9 mouse cellular contexts compared by ENCODE assay signal in the genomic region with DNA sequence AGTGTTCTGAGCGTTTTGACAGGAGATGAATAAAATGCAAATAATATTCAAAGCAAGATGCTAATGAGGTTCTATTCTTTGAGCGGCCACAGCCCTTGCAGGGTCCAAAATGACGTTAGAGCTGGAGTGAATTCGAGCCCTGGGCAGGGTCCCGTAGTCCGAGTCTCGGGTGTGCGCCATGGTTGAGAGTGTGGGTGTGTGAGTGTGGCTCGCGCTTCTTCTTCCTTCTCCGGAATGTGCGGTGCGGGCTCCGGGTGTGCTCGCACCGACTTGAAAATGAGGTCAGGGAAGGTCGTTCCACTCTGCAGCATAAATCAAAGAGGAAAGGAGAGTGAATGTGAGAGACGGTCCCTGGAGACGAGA. TPM values are rescaled to one million over a fixed set of nuclear protein-coding genes. Genes with fewer than 3 reads are reported as not detected.
DNase-seq lines count a peak whose midpoint lies in the region; ATAC-seq lines count a peak whose summit lies in the region.
"Had no signal": no experiment of that assay in that cellular context is flagged by ENCODE, and none has a peak within 500 bp of the region (broad histone marks: within the 10 kb centered on the region; RNA-seq: fewer than 3 reads in every experiment).

No protein-coding gene starts in this region.

- H3K36me3 ChIP-seq in kidney, embryonic 16.5 days (ENCODE audit: insufficient read depth, low read length), result no peaks in the 10 kb centered on the region
- H3K36me3 ChIP-seq in embryonic facial prominence, embryonic 13.5 days, result no peaks in the 10 kb centered on the region
- no peaks in the 10 kb centered on the region for H3K36me3 ChIP-seq in limb, embryonic 13.5 days
- no peaks in the 10 kb centered on the region for H3K36me3 ChIP-seq in neural tube, embryonic 15.5 days

- ATAC-seq in kidney, embryonic 16.5 days (ENCODE audit: low FRiP score, low TSS enrichment), result no peak
- ATAC-seq in embryonic facial prominence, embryonic 13.5 days (ENCODE audit: insufficient number of reproducible peaks, insufficient read depth, low FRiP score, low TSS enrichment, low read depth), result no peak
- no peak for ATAC-seq in limb, embryonic 13.5 days (ENCODE audit: low FRiP score, low read depth)
- no peak for ATAC-seq in neural tube, embryonic 15.5 days (ENCODE audit: low FRiP score)
- ATAC-seq in megakaryocyte-erythroid progenitor cell, adult 5-6 weeks (replicated peaks; ENCODE audit: low FRiP score, low TSS enrichment, poor library complexity, severe bottlenecking), result no peak

- no peak for DNase-seq in kidney, postnatal 25 days
- no peak for DNase-seq in gastrocnemius, postnatal 25 days
- DNase-seq in layer of hippocampus, postnatal 36 days, result no peak

- H3K4me2 ChIP-seq in kidney, embryonic 16.5 days (replicated peaks; ENCODE audit: low read depth, low read length), result peak overlapping the region; percentile 68
- H3K4me2 ChIP-seq in embryonic facial prominence, embryonic 13.5 days, result peak overlapping the region; percentile 67
- peak overlapping the region; percentile 67 for H3K4me2 ChIP-seq in limb, embryonic 13.5 days (replicated peaks)
- peak overlapping the region; percentile 50 for H3K4me2 ChIP-seq in neural tube, embryonic 15.5 days

- peak overlapping the region; percentile 41 for H3K4me3 ChIP-seq in kidney, embryonic 16.5 days (ENCODE audit: low read length)
- peak overlapping the region; percentile 39 for H3K4me3 ChIP-seq in embryonic facial prominence, embryonic 13.5 days
- H3K4me3 ChIP-seq in limb, embryonic 13.5 days, result peak overlapping the region; percentile 34
- peak overlapping the region; percentile 10; the same call in 1 of the 2 replicates for H3K4me3 ChIP-seq in neural tube, embryonic 15.5 days (replicated peaks)

- H3K9ac ChIP-seq in kidney, embryonic 16.5 days (replicated peaks; ENCODE audit: low read length), result no peak overlapping the region
- 0 out of 2 replicates have a peak overlapping the region, but pooled peaks have one; percentile 49 for H3K9ac ChIP-seq in embryonic facial prominence, embryonic 13.5 days
- no peak overlapping the region for H3K9ac ChIP-seq in limb, embryonic 13.5 days
- H3K9ac ChIP-seq in neural tube, embryonic 15.5 days (replicated peaks), result no peak overlapping the region

- H3K9me3 ChIP-seq in kidney, embryonic 16.5 days (ENCODE audit: low read length), result peaks cover 1% of the 10 kb centered on the region; the same call in 1 of the 2 replicates
- H3K9me3 ChIP-seq in embryonic facial prominence, embryonic 13.5 days, result no peaks in the 10 kb centered on the region
- no peaks in the 10 kb centered on the region for H3K9me3 ChIP-seq in limb, embryonic 13.5 days
- no peaks in the 10 kb centered on the region for H3K9me3 ChIP-seq in neural tube, embryonic 15.5 days (replicated peaks)

- WGBS in kidney, embryonic 16.5 days, result 0% methylated on average over 19 of the region's 19 CpGs
- WGBS in embryonic facial prominence, embryonic 13.5 days, result under 1% methylated on average over 19 of the region's 19 CpGs
- 1% methylated on average over 19 of the region's 19 CpGs for WGBS in limb, embryonic 13.5 days
- 0% methylated on average over 19 of the region's 19 CpGs for WGBS in neural tube, embryonic 15.5 days

- peaks cover 54% of the 10 kb centered on the region for H3K4me1 ChIP-seq in kidney, embryonic 16.5 days (ENCODE audit: insufficient read depth, low read length)
- peaks cover 55% of the 10 kb centered on the region for H3K4me1 ChIP-seq in embryonic facial prominence, embryonic 13.5 days
- peaks cover 68% of the 10 kb centered on the region for H3K4me1 ChIP-seq in limb, embryonic 13.5 days
- H3K4me1 ChIP-seq in neural tube, embryonic 15.5 days, result peaks cover 48% of the 10 kb centered on the region

- H3K27me3 ChIP-seq in kidney, embryonic 16.5 days (ENCODE audit: insufficient read depth, low read length), result peaks cover 64% of the 10 kb centered on the region
- peaks cover 69% of the 10 kb centered on the region for H3K27me3 ChIP-seq in embryonic facial prominence, embryonic 13.5 days
- H3K27me3 ChIP-seq in limb, embryonic 13.5 days, result peaks cover 58% of the 10 kb centered on the region
- peaks cover 73% of the 10 kb centered on the region for H3K27me3 ChIP-seq in neural tube, embryonic 15.5 days (replicated peaks)

- no peak overlapping the region for H3K27ac ChIP-seq in kidney, embryonic 16.5 days (ENCODE audit: low read length)
- H3K27ac ChIP-seq in embryonic facial prominence, embryonic 13.5 days, result no peak overlapping the region
- peak overlapping the region; percentile 28; the same call in 1 of the 2 replicates for H3K27ac ChIP-seq in limb, embryonic 13.5 days
- no peak overlapping the region for H3K27ac ChIP-seq in neural tube, embryonic 15.5 days (replicated peaks)

RNA-seq across cellular contexts. Expression of a gene that starts 9.4 kb away (rescaled TPM):
- not detected in 2 replicates for polyA plus RNA-seq in kidney, embryonic 16.5 days (2015; fragmentation: Nextera tagmentation; extraction: Ambion mirVana)
- not detected in 2 replicates for polyA plus RNA-seq in embryonic facial prominence, embryonic 13.5 days (2015; fragmentation: Nextera tagmentation; extraction: Ambion mirVana)
- not detected in 2 replicates for polyA plus RNA-seq in limb, embryonic 13.5 days (2015; fragmentation: Nextera tagmentation; extraction: Ambion mirVana)
- polyA plus RNA-seq in neural tube, embryonic 15.5 days (2015; fragmentation: Nextera tagmentation; extraction: Ambion mirVana), result not detected in 2 replicates
- total RNA-seq in gastrocnemius, postnatal 25 days (2021), result not detected
- total RNA-seq in layer of hippocampus, postnatal 36 days (2021), result not detected
- total RNA-seq in megakaryocyte-erythroid progenitor cell, adult 5-6 weeks (2014; fragmentation: Nextera tagmentation), result not detected in 2 replicates
- total RNA-seq in megakaryocyte-erythroid progenitor cell, adult 5-6 weeks (2017), result not detected in 2 replicates
- total RNA-seq: hematopoietic stem cell, adult 5-6 weeks had no signal

RNA-seq across cellular contexts. Expression of a gene that starts 47.6 kb away (rescaled TPM):
- polyA plus RNA-seq in kidney, embryonic 16.5 days (2015; fragmentation: Nextera tagmentation; extraction: Ambion mirVana), result not detected in 2 replicates
- polyA plus RNA-seq in embryonic facial prominence, embryonic 13.5 days (2015; fragmentation: Nextera tagmentation; extraction: Ambion mirVana), result not detected in 2 replicates
- polyA plus RNA-seq in limb, embryonic 13.5 days (2015; fragmentation: Nextera tagmentation; extraction: Ambion mirVana), result not detected in 2 replicates
- 0.04 TPM in 1 of 2 replicates, not detected in the other for polyA plus RNA-seq in neural tube, embryonic 15.5 days (2015; fragmentation: Nextera tagmentation; extraction: Ambion mirVana)
- total RNA-seq in gastrocnemius, postnatal 25 days (2021), result not detected
- total RNA-seq in layer of hippocampus, postnatal 36 days (2021), result not detected
- total RNA-seq in megakaryocyte-erythroid progenitor cell, adult 5-6 weeks (2014; fragmentation: Nextera tagmentation), result 0.72 TPM in 1 of 2 replicates, not detected in the other
- total RNA-seq in megakaryocyte-erythroid progenitor cell, adult 5-6 weeks (2017), result not detected in 2 replicates
